Mouse (Mus musculus) kidney, adult 2 months (tissue): ENCODE results near the gene Sec31b. TPM values are rescaled to one million over a fixed set of nuclear protein-coding genes. Genes with fewer than 3 reads are reported as not detected.

Experiments
- DNase-seq: peaks from one replicate; pipeline ENCODE4 v3.0.0; 2021
- H3K27ac ChIP-seq: fragments of 200-500 bp; 2 replicates; pipeline ENCODE4 v1.5.1; 2012; ENCODE audit warnings: low read depth, low read length, control low read depth, inconsistent platforms; ENCODE audit not compliant: insufficient read depth
- H3K27me3 ChIP-seq: fragments of 200-500 bp; replicated peaks from 2 replicates; pipeline ENCODE4 v1.6.1; 2012; ENCODE audit warnings: mild to moderate bottlenecking, moderate library complexity, low read length, inconsistent platforms; ENCODE audit not compliant: control insufficient read depth, insufficient read depth
- H3K36me3 ChIP-seq: fragments of 200-500 bp; 2 replicates; pipeline ENCODE4 v1.6.1; 2012; ENCODE audit warnings: mild to moderate bottlenecking, moderate library complexity, low read length, inconsistent platforms; ENCODE audit not compliant: control insufficient read depth, insufficient read depth
- H3K4me1 ChIP-seq: fragments of 200-500 bp; 2 replicates; pipeline ENCODE4 v1.6.1; 2011; ENCODE audit warnings: low read length; ENCODE audit not compliant: control insufficient read depth, insufficient read depth
- H3K4me3 ChIP-seq: fragments of 200-500 bp; 2 replicates; pipeline ENCODE4 v1.5.1; 2011; ENCODE audit warnings: mild to moderate bottlenecking, low read depth, low read length, control low read depth; ENCODE audit not compliant: insufficient read depth
- CTCF ChIP-seq: fragments of 200-500 bp; conservative IDR thresholded peaks from 2 replicates; pipeline ENCODE4 v1.5.1; 2011; ENCODE audit warnings: low read depth, mild to moderate bottlenecking, control low read depth, low read length, moderate library complexity, mixed read lengths; ENCODE audit not compliant: insufficient read depth, insufficient read length
- POLR2A ChIP-seq: fragments of 200-500 bp; IDR thresholded peaks from one replicate; pipeline ENCODE4 v1.6.1; 2011; ENCODE audit warnings: low read depth, low read length, control low read depth
- WGBS: fragments of 180-500 bp; shearing (Covaris S2); methylation state at CpG from one replicate; pipeline ENCODE4 v1.1.7; 2018; 5-methylcytosine and 5-hydroxymethylcytosine counted together
- polyA plus RNA-seq: library from polyadenylated mRNA; depleted of rRNA; stranded (reverse); fragments of >200 nt; gene quantifications from 2 replicates; pipeline ENCODE4 v1.2.3, GENCODE M21; 2012

The Sec31b gene
- polyA plus RNA-seq, 1 experiment, result 5.3 TPM

DNA sequence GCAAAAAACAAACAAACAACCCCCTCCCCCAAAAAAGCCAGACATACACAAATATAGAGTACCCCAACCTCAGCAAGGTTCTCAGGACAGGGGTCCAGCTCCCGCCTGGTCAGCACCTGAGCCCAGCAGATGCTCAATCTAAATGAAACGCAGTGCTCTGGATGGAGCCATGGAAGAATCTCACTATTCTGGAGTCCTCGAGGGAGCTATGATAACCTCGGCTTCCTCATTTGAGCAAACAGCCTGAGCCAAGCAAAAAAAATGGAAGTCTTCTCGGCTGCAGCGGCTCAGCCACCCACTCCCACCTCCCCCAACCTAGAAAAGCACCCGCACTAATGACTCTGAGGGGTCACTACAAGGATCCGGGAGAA, 8.8 kb upstream of the Sec31b start:
- TF ChIP-seq POLR2A (no peak), CTCF (no peak)
- H3K36me3 ChIP-seq, result peaks cover 12% of the 10 kb centered on the region
- no peaks in the 10 kb centered on the region for H3K27me3 ChIP-seq
- H3K4me3 ChIP-seq, result peak overlapping the region; percentile 90
- H3K4me1 ChIP-seq, result peaks cover 4% of the 10 kb centered on the region; the same call in 1 of the 2 replicates
- H3K27ac ChIP-seq, result peak overlapping the region; percentile 88
- 2% methylated on average over 8 of the region's 8 CpGs for WGBS
- peak; percentile 9 for DNase-seq

DNA sequence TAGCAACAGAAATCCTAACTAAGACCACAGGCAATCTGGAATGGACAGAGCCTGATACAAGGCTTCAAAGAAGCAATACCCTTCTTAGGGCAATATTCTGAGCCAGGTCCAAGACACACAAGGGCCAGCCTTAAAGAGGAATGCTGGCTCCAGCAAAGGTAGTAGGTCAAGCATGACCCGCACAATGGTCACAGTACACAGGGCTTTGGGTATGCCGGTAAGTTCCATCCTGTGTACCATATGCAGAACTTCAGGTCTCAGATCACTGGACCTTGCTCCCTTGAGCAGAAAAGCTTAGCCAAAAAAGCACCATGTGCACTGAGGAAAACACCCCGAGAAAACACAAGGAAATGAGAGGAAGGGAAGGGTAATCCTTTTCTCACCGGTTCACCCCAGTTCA, 7.6 kb upstream of the Sec31b start:
- WGBS, result 38% methylated on average over 4 of the region's 4 CpGs
- peaks cover 4% of the 10 kb centered on the region; the same call in 1 of the 2 replicates for H3K4me1 ChIP-seq
- TF ChIP-seq POLR2A, result no peak
- no peak for TF ChIP-seq CTCF
- peaks cover 12% of the 10 kb centered on the region for H3K36me3 ChIP-seq
- H3K27me3 ChIP-seq, result no peaks in the 10 kb centered on the region
- H3K4me3 ChIP-seq, result peak overlapping the region; percentile 9; the same call in 1 of the 2 replicates
- peak; percentile 68 for DNase-seq
- peak overlapping the region; percentile 51; the same call in 1 of the 2 replicates for H3K27ac ChIP-seq

DNA sequence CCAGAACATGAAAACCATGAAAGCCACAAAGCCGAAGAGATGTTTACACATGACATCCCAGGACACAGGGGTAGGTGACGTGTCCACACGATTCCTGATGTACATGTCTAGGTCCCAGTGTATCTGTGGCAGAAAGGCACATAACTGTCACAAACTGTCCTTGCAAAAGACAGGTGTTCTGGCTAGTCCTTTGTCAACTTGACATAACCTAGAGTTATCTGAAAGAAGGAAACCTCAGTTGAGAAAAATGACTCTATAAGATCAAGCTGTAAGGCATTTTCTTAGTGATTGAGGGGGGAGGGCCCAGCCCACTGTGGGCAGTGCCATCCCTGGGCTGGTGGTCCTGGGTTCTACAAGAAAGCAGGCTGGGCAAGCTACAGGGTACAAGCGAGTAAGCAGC, 7.1 kb upstream of the Sec31b start, which contains the start of gene Gm20538:
TSS of gene Gm20538 (minus strand) at position 101 of the 400 bp plus-strand sequence.
- H3K4me1 ChIP-seq, result peaks cover 4% of the 10 kb centered on the region; the same call in 1 of the 2 replicates
- H3K27me3 ChIP-seq, result no peaks in the 10 kb centered on the region
- peak within 1 kb of the TSS; percentile 51; the same call in 1 of the 2 replicates for H3K27ac ChIP-seq
- peaks cover 12% of the 10 kb centered on the region for H3K36me3 ChIP-seq
- DNase-seq, result no peak
- 91% methylated on average over 4 of the region's 4 CpGs for WGBS
- TF ChIP-seq CTCF, result no peak
- no peak for TF ChIP-seq POLR2A
- H3K4me3 ChIP-seq, result peak within 1 kb of the TSS; percentile 9; the same call in 1 of the 2 replicates

DNA sequence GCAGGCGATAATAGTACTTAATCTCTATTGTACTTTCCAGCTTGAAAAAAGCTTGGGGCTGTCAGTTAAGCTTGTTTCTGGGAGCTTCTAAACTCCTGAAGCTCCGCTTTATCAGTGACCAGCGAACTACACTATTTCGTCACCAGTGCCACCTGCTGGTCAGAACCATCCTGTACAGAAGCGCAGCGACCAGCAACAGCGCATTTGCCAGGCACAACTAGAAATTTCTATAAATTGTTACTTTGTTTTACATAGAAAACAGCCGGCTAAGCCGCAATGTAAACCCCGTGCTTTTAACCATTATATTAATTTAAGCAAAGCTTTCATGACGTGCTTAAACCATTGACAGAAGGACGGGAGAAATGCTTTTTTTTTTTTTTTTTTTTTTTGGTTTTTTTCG, 889 bp downstream of the Sec31b start:
- Histone ChIP-seq H3K4me3 (no peak overlapping the region), H3K36me3 (no peaks in the 10 kb centered on the region; the same call in none of the 2 replicates), H3K27ac (no peak overlapping the region), H3K4me1 (no peaks in the 10 kb centered on the region), H3K27me3 (no peaks in the 10 kb centered on the region)
- 4% methylated on average over 13 of the region's 13 CpGs for WGBS
- TF ChIP-seq CTCF, result peak; percentile 85
- TF ChIP-seq POLR2A, result no peak
- DNase-seq, result peak; percentile 80

DNA sequence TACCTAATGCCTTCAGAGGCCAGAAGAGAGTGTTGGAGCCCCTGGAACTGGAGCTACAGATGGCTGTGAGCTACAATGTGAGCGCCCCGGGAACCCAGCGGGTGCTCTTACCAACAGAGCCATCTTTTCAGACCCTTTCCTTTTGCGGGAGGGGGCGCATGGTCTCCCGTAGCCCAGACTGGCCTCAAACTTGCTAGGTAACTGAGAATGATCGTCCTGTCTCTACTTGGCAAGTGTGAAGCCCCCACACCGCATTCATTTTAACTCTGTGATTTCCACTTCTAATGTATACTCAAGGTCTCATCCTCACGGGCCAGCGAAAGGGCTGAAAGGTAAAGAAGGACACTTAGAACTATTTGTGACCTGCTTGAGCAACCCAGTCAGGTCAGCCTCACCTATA, 1.3 kb downstream of the Sec31b start:
- 74% methylated on average over 10 of the region's 10 CpGs for WGBS
- Histone ChIP-seq H3K4me3 (no peak overlapping the region), H3K27me3 (no peaks in the 10 kb centered on the region), H3K4me1 (no peaks in the 10 kb centered on the region), H3K27ac (no peak overlapping the region), H3K36me3 (no peaks in the 10 kb centered on the region; the same call in 1 of the 2 replicates)
- DNase-seq, result no peak
- TF ChIP-seq CTCF (no peak), POLR2A (no peak)

DNA sequence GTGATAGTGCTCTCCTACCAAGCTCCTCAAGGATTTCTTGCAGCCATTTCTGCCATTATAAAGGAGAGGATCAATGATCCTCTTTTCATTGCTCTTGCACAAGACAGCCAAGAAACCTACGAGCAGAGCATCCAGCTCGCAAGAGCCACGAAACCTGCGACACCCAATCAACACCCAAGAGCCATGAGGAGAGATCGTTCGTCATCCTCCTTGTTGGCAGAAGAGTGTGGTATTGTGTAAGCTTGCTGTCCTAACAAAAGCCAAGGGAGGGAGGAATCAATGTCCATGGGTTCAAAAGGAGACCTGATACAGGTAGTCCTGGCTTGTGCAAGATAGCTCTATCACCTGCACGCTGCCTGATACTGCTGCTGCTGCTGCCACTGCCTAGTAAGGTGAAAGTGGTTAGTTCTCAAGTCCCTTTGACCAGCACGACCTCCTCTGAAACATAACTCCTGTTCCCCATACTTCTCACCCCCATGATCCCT, 2.9 kb downstream of the Sec31b start:
- Histone ChIP-seq H3K4me3 (no peak overlapping the region), H3K4me1 (no peaks in the 10 kb centered on the region), H3K36me3 (no peaks in the 10 kb centered on the region; the same call in 1 of the 2 replicates), H3K27me3 (no peaks in the 10 kb centered on the region), H3K27ac (no peak overlapping the region)
- no peak for DNase-seq
- WGBS, result 94% methylated on average over 8 of the region's 8 CpGs
- TF ChIP-seq POLR2A, result no peak
- no peak for TF ChIP-seq CTCF

DNA sequence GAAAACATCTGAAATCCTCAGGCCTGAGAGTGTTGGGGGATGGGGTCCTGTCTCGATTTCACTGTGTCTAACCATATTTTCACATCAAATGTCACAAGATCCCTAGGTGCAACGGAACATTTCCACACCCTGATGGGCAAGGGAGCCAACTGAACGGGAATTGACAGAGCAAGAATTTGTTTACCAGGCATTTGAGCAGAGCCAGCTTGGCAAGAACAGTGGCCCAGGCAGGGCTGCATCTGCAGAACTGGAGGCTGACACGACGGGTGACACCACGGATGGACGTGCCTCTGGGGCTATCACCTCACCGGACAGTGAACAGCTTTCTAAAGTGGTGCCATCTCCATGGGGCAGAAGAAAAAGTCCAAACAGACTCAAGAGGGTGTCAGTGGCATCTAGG, 8.2 kb downstream of the Sec31b start:
- DNase-seq, result no peak
- Histone ChIP-seq H3K4me1 (no peaks in the 10 kb centered on the region), H3K27me3 (no peaks in the 10 kb centered on the region), H3K36me3 (no peaks in the 10 kb centered on the region), H3K4me3 (no peak overlapping the region), H3K27ac (no peak overlapping the region)
- TF ChIP-seq POLR2A (no peak), CTCF (no peak)
- WGBS, result 75% methylated on average over 8 of the region's 8 CpGs
